27 mouse cellular contexts compared by ENCODE assay signal in the genomic region with DNA sequence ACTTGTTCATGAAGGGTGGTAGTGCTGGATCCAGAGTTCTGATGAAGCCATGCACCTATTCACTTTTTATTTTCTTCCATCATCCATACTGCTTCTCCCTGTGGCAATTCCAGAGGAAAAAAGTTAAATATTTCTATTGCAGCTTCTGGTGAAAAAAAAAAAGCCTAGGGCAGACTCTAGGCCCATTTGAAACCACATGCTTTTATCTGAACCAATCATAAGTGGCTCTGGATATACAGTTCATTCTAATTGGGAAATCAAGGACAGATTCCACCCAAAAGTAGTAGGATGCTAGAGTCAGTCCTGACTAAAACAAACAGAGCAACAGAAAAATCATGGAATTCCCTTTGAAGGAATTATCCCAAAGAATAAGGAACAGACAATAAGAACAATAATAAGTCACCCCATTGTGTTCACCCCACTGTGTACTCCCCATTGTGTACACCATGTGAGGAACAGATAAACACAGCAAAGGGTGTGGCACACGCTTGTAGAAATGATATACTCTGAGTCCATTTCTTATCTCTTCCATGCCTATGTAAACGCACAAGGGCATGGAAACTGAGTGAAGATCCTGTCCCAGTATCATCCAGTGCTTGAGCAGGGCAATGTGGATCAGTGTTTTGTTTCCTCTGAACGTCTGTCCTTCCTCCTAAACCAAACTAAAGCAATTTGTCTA.
DNase-seq lines count a peak whose midpoint lies in the region; ATAC-seq and TF ChIP-seq lines count a peak whose summit lies in the region.
"Had no signal": no experiment of that assay in that cellular context is flagged by ENCODE, and none has a peak within 500 bp of the region (broad histone marks: within the 10 kb centered on the region; RNA-seq: fewer than 3 reads in every experiment).

No protein-coding gene starts in this region.

- no peak for TF ChIP-seq CTCF in liver, postnatal 0 days (IDR thresholded peaks at IDR 0.05; ENCODE audit: low read depth)

- H3K27ac ChIP-seq in heart, embryonic 12.5 days (ENCODE audit: poor library complexity, severe bottlenecking): no peak overlapping the region
- H3K27ac ChIP-seq in liver, embryonic 12.5 days: peak overlapping the region; percentile 68; the same call in 1 of the 2 replicates
- H3K27ac ChIP-seq in liver, postnatal 0 days (ENCODE audit: low read depth): no peak overlapping the region
- H3K27ac ChIP-seq: embryonic facial prominence, embryonic 12.5 days; hindbrain, embryonic 12.5 days; hindbrain, postnatal 0 days; intestine, embryonic 15.5 days; lung, embryonic 15.5 days; midbrain, embryonic 12.5 days; neural tube, embryonic 12.5 days had no signal

- 0 out of 2 replicates have a peak, but pooled peaks cover 2% of the 10 kb centered on the region for H3K4me1 ChIP-seq in heart, embryonic 12.5 days (replicated peaks)
- peaks cover 43% of the 10 kb centered on the region for H3K4me1 ChIP-seq in liver, embryonic 12.5 days
- H3K4me1 ChIP-seq in liver, postnatal 0 days (ENCODE audit: insufficient read depth): peaks cover 9% of the 10 kb centered on the region; the same call in 1 of the 2 replicates
- H3K4me1 ChIP-seq: embryonic facial prominence, embryonic 12.5 days; hindbrain, embryonic 12.5 days; intestine, embryonic 15.5 days; lung, embryonic 15.5 days; midbrain, embryonic 12.5 days; neural tube, embryonic 12.5 days had no signal

- DNase-seq in heart, adult 8-10 months (ENCODE audit: low spot score): no peak
- DNase-seq in liver, postnatal 0 days: no peak
- DNase-seq in cerebellum, adult 11 months: no peak
- no peak for DNase-seq in right cerebral cortex, postnatal 10 days (ENCODE audit: low spot score in 2 of 2)
- no peak for DNase-seq in urinary bladder, postnatal 36 days (ENCODE audit: low spot score in 2 of 2)
- DNase-seq: adrenal gland, postnatal 10 days; cerebellum, adult 9-10 months; cerebellum, postnatal 36 days; embryo, embryonic 11 days; forebrain, postnatal 0 days; gastrocnemius, postnatal 14 days; kidney, adult 8-10 months; kidney, postnatal 10 days; layer of hippocampus, postnatal 36 days; left cerebral cortex, postnatal 4 days; thymus, postnatal 14 days had no signal

- peak; percentile 95 for ATAC-seq in heart, embryonic 12.5 days (ENCODE audit: insufficient number of reproducible peaks, low FRiP score)
- ATAC-seq in liver, embryonic 12.5 days: peak; percentile 100
- peak; percentile 83 for ATAC-seq in liver, postnatal 0 days
- ATAC-seq: forebrain, postnatal 0 days; hindbrain, postnatal 0 days; intestine, embryonic 15.5 days; Patski had no signal

- no peaks in the 10 kb centered on the region for H3K36me3 ChIP-seq in heart, embryonic 12.5 days
- H3K36me3 ChIP-seq in liver, embryonic 12.5 days: no peaks in the 10 kb centered on the region
- no peaks in the 10 kb centered on the region for H3K36me3 ChIP-seq in liver, postnatal 0 days (replicated peaks; ENCODE audit: insufficient read depth, low read length)
- H3K36me3 ChIP-seq: embryonic facial prominence, embryonic 12.5 days; hindbrain, embryonic 12.5 days; intestine, embryonic 15.5 days; lung, embryonic 15.5 days; midbrain, embryonic 12.5 days; neural tube, embryonic 12.5 days had no signal

- H3K4me2 ChIP-seq in heart, embryonic 12.5 days: no peak overlapping the region
- H3K4me2 ChIP-seq in liver, embryonic 12.5 days: peak overlapping the region; percentile 4
- no peak overlapping the region for H3K4me2 ChIP-seq in liver, postnatal 0 days (ENCODE audit: low read depth, low read length)
- H3K4me2 ChIP-seq: embryonic facial prominence, embryonic 12.5 days; hindbrain, embryonic 12.5 days; intestine, embryonic 15.5 days; lung, embryonic 15.5 days; midbrain, embryonic 12.5 days; neural tube, embryonic 12.5 days had no signal

- H3K27me3 ChIP-seq in heart, embryonic 12.5 days (replicated peaks): no peaks in the 10 kb centered on the region; the same call in 1 of the 2 replicates
- no peaks in the 10 kb centered on the region for H3K27me3 ChIP-seq in liver, embryonic 12.5 days (replicated peaks)
- H3K27me3 ChIP-seq in liver, postnatal 0 days (ENCODE audit: insufficient read depth, low read length): no peaks in the 10 kb centered on the region
- H3K27me3 ChIP-seq: embryonic facial prominence, embryonic 12.5 days; hindbrain, embryonic 12.5 days; intestine, embryonic 15.5 days; lung, embryonic 15.5 days; midbrain, embryonic 12.5 days; neural tube, embryonic 12.5 days had no signal

- 40% methylated on average over 3 of the region's 3 CpGs for WGBS in heart, embryonic 12.5 days
- 19% methylated on average over 3 of the region's 3 CpGs for WGBS in liver, embryonic 12.5 days (ENCODE audit: insufficient replicate concordance)
- 34% methylated on average over 3 of the region's 3 CpGs for WGBS in liver, postnatal 0 days (ENCODE audit: insufficient replicate concordance)

- no peak overlapping the region for H3K9ac ChIP-seq in heart, embryonic 12.5 days
- H3K9ac ChIP-seq in liver, embryonic 12.5 days: no peak overlapping the region
- H3K9ac ChIP-seq in liver, postnatal 0 days (replicated peaks): no peak overlapping the region
- H3K9ac ChIP-seq: embryonic facial prominence, embryonic 12.5 days; forebrain, postnatal 0 days; hindbrain, embryonic 12.5 days; intestine, embryonic 15.5 days; lung, embryonic 15.5 days; midbrain, embryonic 12.5 days; neural tube, embryonic 12.5 days had no signal

- peak; percentile 78 for TF ChIP-seq EP300 in liver, postnatal 0 days (IDR thresholded peaks at IDR 0.05; ENCODE audit: low read depth)

- H3K9me3 ChIP-seq in heart, embryonic 12.5 days (replicated peaks): no peaks in the 10 kb centered on the region
- H3K9me3 ChIP-seq in liver, embryonic 12.5 days (replicated peaks): no peaks in the 10 kb centered on the region
- no peaks in the 10 kb centered on the region for H3K9me3 ChIP-seq in liver, postnatal 0 days (ENCODE audit: low read length)
- H3K9me3 ChIP-seq: embryonic facial prominence, embryonic 12.5 days; hindbrain, embryonic 12.5 days; intestine, embryonic 15.5 days; lung, embryonic 15.5 days; midbrain, embryonic 12.5 days; neural tube, embryonic 12.5 days had no signal

- H3K4me3 ChIP-seq in heart, embryonic 12.5 days: no peak overlapping the region
- H3K4me3 ChIP-seq in liver, embryonic 12.5 days: no peak overlapping the region
- no peak overlapping the region for H3K4me3 ChIP-seq in liver, postnatal 0 days (ENCODE audit: low read depth, low read length)
- H3K4me3 ChIP-seq: embryonic facial prominence, embryonic 12.5 days; hindbrain, embryonic 12.5 days; intestine, embryonic 15.5 days; lung, embryonic 15.5 days; midbrain, embryonic 12.5 days; myocyte; neural tube, embryonic 12.5 days had no signal
